Mouse (Mus musculus): ENCODE measurements around the gene Zfp689. TPM values are rescaled to one million over a fixed set of nuclear protein-coding genes. Genes with fewer than 3 reads are reported as not detected.
A peak's percentile ranks its signal among the peaks of the same experiment; 100 is the strongest.
"Not testable (repeated sequence)": the region's sequence is repeated elsewhere in the genome, so short reads cannot be mapped to it uniquely, and the experiment has no call there.

The Zfp689 gene
- polyA plus RNA-seq (2016; fragmentation: Nextera tagmentation; extraction: Ambion mirVana), result 17.4 and 20.3 TPM in 2 replicates

DNA sequence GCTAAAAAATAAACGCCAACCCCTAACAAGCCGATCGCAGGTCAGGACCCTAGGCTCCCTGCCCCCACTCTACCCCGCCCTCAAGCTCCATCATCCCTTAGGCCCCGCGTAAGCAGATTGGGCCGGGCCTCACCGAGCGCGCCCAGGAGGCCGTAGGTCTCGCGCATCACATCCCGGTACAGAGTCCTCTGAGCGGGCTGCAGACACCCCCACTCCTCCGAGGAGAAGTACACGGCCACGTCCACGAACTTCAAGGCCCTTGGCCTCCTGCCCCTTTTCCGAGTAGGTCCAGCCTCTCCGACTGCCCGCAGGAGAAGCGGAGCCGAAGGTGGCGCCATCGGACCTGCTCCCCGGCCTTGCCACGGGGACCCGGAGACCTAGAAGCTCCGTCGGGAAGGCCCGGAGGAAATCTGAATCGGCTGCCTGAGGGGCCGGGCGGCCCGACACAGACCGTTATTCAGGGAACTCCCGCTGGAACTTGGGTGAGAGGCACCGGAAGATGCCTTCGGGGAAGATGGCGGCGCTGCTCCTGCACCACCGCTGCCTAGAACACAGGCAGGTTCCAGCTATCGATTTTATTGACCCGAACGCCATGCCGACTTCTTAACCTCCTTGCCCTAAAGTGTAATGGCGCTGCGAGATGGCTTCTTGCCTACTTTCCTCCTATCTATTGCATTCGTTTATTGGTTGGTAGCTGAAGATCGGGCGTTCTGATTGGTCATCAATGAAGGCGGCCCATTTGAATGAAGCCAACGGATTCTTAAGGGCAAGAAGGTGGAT, at the start of gene Zfp689:
Gene Zfp689 (minus strand): TSS at position 638 of the 780 bp plus-strand sequence.
- H3K36me3 ChIP-seq, result peaks cover 50% of the 10 kb centered on the region
- H3K9me3 ChIP-seq, result no peaks in the 10 kb centered on the region
- peaks cover 44% of the 10 kb centered on the region for H3K4me1 ChIP-seq

DNA sequence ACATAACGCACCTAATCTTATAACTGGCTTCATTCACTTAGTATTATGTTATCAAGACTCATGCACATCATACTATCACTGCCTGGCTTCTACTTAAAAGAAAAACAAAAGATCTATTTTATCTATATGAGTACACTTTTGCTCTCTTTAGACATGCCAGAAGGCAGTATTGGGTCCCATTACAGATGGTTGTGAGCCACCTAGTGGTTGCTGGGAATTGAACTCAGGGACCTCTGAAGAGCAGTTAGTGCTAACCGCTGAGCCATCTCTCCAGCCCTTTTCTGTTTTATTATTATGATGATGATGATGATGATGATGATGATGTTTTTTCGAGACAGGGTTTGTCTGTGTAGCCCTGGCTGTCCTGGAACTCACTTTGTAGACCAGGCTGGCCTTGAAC, 49.4 kb upstream of the Zfp689 start:
- H3K4me2 ChIP-seq (replicated peaks), result no peak overlapping the region
- WGBS, result 44% methylated on average over 3 of the region's 3 CpGs
- no peak for ATAC-seq (ENCODE audit: low FRiP score, low read depth)

More for the DNA sequence above, at the start of gene Zfp689:
- peak within 1 kb of the TSS; percentile 83 for H3K4me2 ChIP-seq (replicated peaks)
- H3K4me3 ChIP-seq, result peak within 1 kb of the TSS; percentile 85
- H3K27ac ChIP-seq, result peak within 1 kb of the TSS; percentile 92
- H3K27me3 ChIP-seq (replicated peaks), result no peaks in the 10 kb centered on the region
- peak; percentile 94 for ATAC-seq (ENCODE audit: low FRiP score, low read depth)
- WGBS, result under 1% methylated on average over 54 of the region's 54 CpGs
- peak within 1 kb of the TSS; percentile 93 for H3K9ac ChIP-seq

DNA sequence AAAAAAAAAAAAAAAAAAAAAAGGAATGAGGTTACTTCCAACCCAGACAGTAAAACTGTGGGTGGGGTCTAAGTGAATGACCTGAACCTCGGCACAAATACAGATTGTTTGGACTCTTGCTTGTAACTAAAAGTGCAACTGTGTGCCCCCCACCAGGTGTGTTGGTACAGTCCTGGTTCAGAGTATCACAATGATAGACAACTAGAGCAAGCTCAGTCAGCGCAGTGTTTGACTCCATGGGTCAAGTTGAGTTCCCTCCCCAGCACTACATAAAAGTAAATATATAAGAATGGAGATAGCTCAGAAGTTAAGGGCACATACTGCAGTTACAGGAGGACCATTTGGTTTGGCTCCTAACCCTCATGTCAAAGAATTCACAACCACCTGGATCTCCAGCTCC, 48.4 kb upstream of the Zfp689 start:
- no peaks in the 10 kb centered on the region for H3K9me3 ChIP-seq
- no peak overlapping the region for H3K4me2 ChIP-seq (replicated peaks)
- no peaks in the 10 kb centered on the region for H3K4me1 ChIP-seq
- 85% methylated on average over 2 of the region's 2 CpGs for WGBS
- no peaks in the 10 kb centered on the region for H3K36me3 ChIP-seq
- ATAC-seq (ENCODE audit: low FRiP score, low read depth), result no peak
- H3K27ac ChIP-seq, result no peak overlapping the region
- H3K27me3 ChIP-seq (replicated peaks), result no peaks in the 10 kb centered on the region
- no peak overlapping the region for H3K9ac ChIP-seq
- no peak overlapping the region for H3K4me3 ChIP-seq

More for the DNA sequence above, 49.4 kb upstream of the Zfp689 start:
- Histone ChIP-seq H3K9ac (no peak overlapping the region), H3K27me3 (replicated peaks) (no peaks in the 10 kb centered on the region), H3K27ac (no peak overlapping the region), H3K4me3 (no peak overlapping the region), H3K36me3 (no peaks in the 10 kb centered on the region), H3K9me3 (no peaks in the 10 kb centered on the region), H3K4me1 (no peaks in the 10 kb centered on the region)

DNA sequence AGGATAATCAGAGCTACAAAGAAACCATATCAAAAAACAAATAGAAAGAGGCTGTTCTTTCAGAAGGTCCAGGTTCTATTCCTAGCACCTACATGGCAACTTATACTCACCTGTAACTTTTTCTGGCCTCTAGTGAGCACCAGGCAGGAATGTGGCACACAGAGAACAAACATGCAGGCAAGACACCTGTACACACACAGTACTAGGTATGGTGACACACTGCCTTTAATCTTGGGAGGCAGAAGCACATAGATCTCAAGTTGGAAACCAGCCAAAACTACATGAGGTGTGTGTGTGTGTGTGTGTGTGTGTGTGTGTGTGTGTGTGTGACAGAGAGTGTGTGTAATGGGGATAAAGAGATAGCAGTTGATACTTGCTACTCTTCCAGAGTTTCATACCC, 45.7 kb upstream of the Zfp689 start:
- H3K9me3 ChIP-seq, result no peaks in the 10 kb centered on the region
- H3K4me2 ChIP-seq (replicated peaks), result no peak overlapping the region
- peaks cover 27% of the 10 kb centered on the region for H3K36me3 ChIP-seq
- no peak overlapping the region for H3K27ac ChIP-seq
- no peak overlapping the region for H3K4me3 ChIP-seq
- H3K4me1 ChIP-seq, result no peaks in the 10 kb centered on the region
- H3K27me3 ChIP-seq (replicated peaks), result no peaks in the 10 kb centered on the region
- ATAC-seq (ENCODE audit: low FRiP score, low read depth), result no peak
- H3K9ac ChIP-seq, result no peak overlapping the region

DNA sequence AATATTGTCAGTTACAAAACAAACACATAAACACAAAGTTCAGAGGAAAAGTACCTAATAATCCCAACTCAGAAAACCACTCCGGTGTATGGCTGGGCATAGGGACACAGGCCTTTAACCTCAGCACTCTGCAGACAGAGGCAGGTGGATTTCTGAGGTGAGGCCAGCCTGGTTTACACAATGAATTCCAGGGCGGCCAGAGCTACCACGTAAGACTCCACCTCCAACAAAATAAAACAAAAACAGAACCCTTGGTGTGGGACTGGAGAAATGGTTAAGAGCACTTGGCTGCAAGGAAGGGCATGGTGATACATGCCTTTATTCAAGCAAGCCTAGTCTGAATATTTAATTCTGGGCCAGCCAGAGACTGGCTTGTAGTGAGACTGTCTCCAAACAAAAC, 42.9 kb upstream of the Zfp689 start:
- Histone ChIP-seq H3K4me2 (replicated peaks) (no peak overlapping the region), H3K4me1 (no peaks in the 10 kb centered on the region), H3K36me3 (peaks cover 53% of the 10 kb centered on the region), H3K4me3 (no peak overlapping the region), H3K27ac (no peak overlapping the region), H3K9ac (no peak overlapping the region), H3K9me3 (no peaks in the 10 kb centered on the region), H3K27me3 (replicated peaks) (no peaks in the 10 kb centered on the region)
- 91% methylated on average over 3 of the region's 3 CpGs for WGBS
- ATAC-seq (ENCODE audit: low FRiP score, low read depth), result no peak

DNA sequence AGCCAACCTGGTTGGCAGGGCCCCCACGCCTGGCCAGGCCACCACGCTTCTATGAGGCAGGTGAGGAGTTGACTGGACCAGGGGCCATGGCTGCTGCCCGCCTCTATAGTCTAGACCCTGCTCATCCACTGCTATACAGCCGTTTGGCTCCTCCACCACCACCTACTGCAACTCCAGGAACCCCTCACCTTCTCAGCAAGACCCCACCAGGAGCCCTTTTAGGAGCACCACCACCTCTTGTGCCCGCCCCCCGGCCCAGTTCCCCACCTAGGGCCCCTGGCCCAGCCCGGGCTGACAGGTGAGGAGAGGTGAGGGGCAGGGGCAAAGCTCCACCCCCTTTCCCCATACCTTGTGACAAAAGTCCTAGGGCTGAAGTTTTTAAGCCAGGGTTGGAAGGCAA, 41.0 kb upstream of the Zfp689 start:
- Histone ChIP-seq H3K4me3 (no peak overlapping the region), H3K27me3 (replicated peaks) (no peaks in the 10 kb centered on the region), H3K9ac (no peak overlapping the region), H3K36me3 (peaks cover 72% of the 10 kb centered on the region), H3K9me3 (no peaks in the 10 kb centered on the region), H3K4me2 (replicated peaks) (no peak overlapping the region), H3K4me1 (no peaks in the 10 kb centered on the region), H3K27ac (no peak overlapping the region)
- no peak for ATAC-seq (ENCODE audit: low FRiP score, low read depth)
- 92% methylated on average over 7 of the region's 7 CpGs for WGBS

DNA sequence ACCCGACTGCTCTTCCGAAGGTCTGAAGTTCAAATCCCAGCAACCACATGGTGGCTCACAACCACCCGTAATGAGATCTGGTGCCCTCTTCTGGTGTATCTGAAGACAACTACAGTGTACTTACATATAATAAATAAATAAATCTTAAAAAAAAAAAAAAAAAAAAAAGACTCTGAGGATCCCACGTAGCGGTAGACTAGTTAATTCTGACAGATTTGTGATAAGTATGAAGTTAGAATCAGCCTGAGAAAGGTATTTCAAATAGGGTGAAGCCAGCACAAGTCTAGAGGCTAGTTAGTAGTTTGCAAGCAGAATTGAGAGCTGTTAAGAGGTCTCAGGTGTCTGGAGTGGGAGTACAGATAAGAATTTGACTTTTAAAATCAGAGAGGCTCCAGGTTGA, 39.4 kb upstream of the Zfp689 start:
- H3K4me2 ChIP-seq (replicated peaks); H3K9me3 ChIP-seq; H3K27me3 ChIP-seq (replicated peaks); H3K27ac ChIP-seq; H3K4me1 ChIP-seq; H3K4me3 ChIP-seq; H3K9ac ChIP-seq; ATAC-seq (ENCODE audit: low FRiP score, low read depth): not testable (repeated sequence)
- peaks cover 87% of the 10 kb centered on the region for H3K36me3 ChIP-seq
- WGBS, result 89% methylated on average over 5 of the region's 5 CpGs

DNA sequence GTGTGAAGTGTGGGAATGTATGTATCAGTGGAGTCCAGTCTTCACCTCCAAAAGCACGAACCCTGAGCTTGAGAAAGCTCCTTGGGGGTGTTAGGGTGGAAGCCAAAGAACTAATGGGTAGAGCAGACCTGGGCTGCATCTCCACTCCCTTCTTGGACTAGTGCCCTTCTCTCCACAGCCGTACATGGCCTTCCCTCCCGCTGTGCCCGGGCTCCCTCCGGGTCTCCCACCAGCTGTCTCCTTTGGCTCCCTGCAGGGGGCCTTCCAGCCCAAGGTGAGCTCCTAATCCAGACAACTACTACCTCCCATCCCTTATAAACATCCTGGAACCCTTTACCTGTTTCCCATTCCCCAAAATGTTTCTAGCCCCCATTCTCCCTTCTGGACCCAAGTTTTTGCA, 36.5 kb upstream of the Zfp689 start:
- 80% methylated on average over 5 of the region's 5 CpGs for WGBS
- Histone ChIP-seq H3K4me1 (peaks cover 7% of the 10 kb centered on the region; the same call in 1 of the 2 replicates), H3K9ac (no peak overlapping the region), H3K27ac (no peak overlapping the region), H3K27me3 (replicated peaks) (no peaks in the 10 kb centered on the region), H3K4me3 (no peak overlapping the region), H3K36me3 (peaks cover 86% of the 10 kb centered on the region), H3K9me3 (no peaks in the 10 kb centered on the region), H3K4me2 (replicated peaks) (0 out of 2 replicates have a peak overlapping the region, but pooled peaks have one; percentile 9)
- no peak for ATAC-seq (ENCODE audit: low FRiP score, low read depth)

DNA sequence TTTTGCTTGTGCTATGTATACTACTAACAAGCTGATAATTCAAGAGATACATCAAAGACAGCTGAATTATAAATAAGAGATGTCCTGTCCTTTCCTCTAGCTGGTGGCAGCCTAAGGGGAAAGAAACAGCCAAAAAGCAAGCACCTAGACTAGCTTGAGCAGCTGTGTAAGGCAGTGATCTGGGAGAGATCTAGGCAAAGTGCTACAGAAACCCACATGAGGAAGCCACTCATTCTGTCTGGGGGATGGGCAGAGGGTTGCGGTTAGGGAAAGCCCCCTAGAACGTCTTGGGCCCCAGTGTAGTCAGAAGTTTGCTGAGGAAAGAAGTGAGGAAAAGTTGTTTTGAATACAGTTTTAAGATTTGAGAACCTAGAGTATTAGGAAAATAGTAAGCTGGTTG, 31.4 kb upstream of the Zfp689 start:
- H3K27ac ChIP-seq, result no peak overlapping the region
- H3K4me2 ChIP-seq (replicated peaks), result peak overlapping the region; percentile 94
- H3K4me1 ChIP-seq, result peaks cover 25% of the 10 kb centered on the region
- H3K9ac ChIP-seq, result peak overlapping the region; percentile 98
- ATAC-seq (ENCODE audit: low FRiP score, low read depth), result no peak
- peak overlapping the region; percentile 98 for H3K4me3 ChIP-seq
- 82% methylated on average over 2 of the region's 2 CpGs for WGBS
- no peaks in the 10 kb centered on the region for H3K27me3 ChIP-seq (replicated peaks)
- H3K36me3 ChIP-seq, result peaks cover 54% of the 10 kb centered on the region
- no peaks in the 10 kb centered on the region for H3K9me3 ChIP-seq

DNA sequence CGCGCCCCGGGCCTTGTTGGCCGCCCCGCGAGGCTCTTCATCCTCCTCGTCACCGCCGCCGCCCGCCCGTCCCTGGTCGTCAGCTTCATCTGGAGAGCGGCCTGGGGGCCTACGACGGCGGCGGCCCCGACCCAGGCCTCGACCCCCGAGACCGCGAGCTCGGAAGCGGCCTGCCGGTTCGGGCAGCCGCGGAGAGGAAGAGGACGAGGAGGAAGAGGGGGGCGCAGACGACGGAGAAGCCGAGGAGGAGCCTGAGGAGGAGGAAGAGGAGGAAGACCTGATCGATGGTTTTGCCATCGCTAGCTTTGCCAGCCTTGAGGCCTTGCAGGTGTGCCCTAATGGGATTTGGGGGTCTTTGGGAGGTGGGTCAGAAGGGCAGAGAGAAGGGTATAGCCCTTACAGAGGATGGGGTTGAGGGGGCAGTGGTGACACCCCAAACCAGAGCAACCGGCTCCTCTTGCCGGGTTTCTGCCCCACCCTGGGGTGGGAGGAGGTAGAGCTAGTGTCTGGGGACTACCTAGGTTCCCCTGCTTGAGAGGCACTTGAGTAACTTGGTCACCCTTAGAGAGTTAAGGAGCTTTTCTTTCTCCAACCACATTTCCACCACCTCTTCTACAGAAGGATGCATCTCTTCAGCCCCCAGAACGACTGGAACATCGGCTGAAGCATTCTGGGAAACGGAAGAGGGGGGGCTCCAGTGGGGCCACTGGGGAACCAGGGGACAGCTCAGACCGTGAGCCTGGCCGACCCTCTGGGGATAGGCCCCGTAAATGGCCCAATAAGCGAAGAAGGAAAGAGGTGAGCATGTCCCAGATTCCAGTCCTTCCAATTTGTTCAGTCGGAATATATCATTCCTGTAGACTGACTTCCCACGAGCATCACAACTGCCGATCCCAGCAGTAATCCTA, 30.6 kb upstream of the Zfp689 start:
- no peak for ATAC-seq (ENCODE audit: low FRiP score, low read depth)
- H3K27ac ChIP-seq, result peak overlapping the region; percentile 90
- H3K36me3 ChIP-seq, result peaks cover 54% of the 10 kb centered on the region
- 4% methylated on average over 48 of the region's 48 CpGs for WGBS
- H3K4me3 ChIP-seq, result peak overlapping the region; percentile 98
- H3K4me2 ChIP-seq (replicated peaks), result peak overlapping the region; percentile 94
- no peaks in the 10 kb centered on the region for H3K9me3 ChIP-seq
- H3K9ac ChIP-seq, result peak overlapping the region; percentile 98
- H3K4me1 ChIP-seq, result peaks cover 25% of the 10 kb centered on the region
- no peaks in the 10 kb centered on the region for H3K27me3 ChIP-seq (replicated peaks)

DNA sequence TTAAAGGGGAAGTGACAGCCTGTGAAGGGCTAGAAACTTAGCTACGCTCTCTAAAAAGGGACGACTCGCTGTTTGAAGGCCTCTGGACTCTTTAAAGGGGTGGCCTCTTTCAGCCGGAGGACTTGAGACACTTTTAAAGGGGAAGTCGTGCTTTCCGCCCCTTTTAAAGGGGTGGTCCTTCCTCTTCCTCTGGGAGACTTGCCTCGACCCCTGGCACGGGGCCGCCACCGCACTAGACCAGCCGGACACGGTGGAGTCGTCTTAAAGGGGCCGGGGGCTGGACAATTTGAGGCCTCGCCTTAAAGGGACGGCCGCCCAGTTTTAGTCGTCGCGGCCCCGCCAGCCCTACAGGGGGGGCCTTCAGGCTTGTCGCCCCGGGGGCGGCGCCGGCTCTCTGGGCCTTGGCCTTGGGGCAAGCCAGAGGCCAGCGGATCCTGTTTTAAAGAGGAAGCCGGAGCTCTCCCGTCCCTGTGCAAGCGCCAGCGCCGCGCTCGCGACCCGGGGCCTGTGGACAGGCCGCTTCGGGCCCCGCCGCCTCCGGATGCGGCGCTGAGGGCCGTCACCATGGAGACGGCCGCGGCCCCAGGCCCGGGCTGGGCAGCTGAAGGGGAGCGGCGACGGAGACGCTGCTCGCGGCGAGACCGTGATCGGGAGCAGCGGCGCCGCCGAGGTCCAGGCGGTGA, 29.8 kb upstream of the Zfp689 start, which contains the start of gene Fbrs:
Gene Fbrs (plus strand): TSS at position 565 of the 683 bp plus-strand sequence.
- no peaks in the 10 kb centered on the region for H3K9me3 ChIP-seq
- peak within 1 kb of the TSS; percentile 98 for H3K9ac ChIP-seq
- peaks cover 25% of the 10 kb centered on the region for H3K4me1 ChIP-seq
- under 1% methylated on average over 62 of the region's 62 CpGs for WGBS
- no peaks in the 10 kb centered on the region for H3K27me3 ChIP-seq (replicated peaks)
- H3K27ac ChIP-seq, result peak within 1 kb of the TSS; percentile 90
- peaks cover 54% of the 10 kb centered on the region for H3K36me3 ChIP-seq
- peak within 1 kb of the TSS; percentile 94 for H3K4me2 ChIP-seq (replicated peaks)
- peak within 1 kb of the TSS; percentile 98 for H3K4me3 ChIP-seq
- peak; percentile 84 for ATAC-seq (ENCODE audit: low FRiP score, low read depth)

Data from neural tube, embryonic 12.5 days (tissue).